Mouse (Mus musculus): ENCODE measurements around the gene Zmym4. TPM values are rescaled to one million over a fixed set of nuclear protein-coding genes. Genes with fewer than 3 reads are reported as not detected.

Zmym4 gene
- total RNA-seq (2012; rRNA removed) (14.9 and 16.8 TPM in 2 replicates), polyA plus RNA-seq (2012; ENCODE audit: insufficient read depth in 1 of 2, insufficient read length in 2 of 2, low read depth in 1 of 2, low replicate concordance in 2 of 2, missing spikeins in 1 of 2) (10 to 100 TPM; 23.6 to 71.1 TPM)

DNA sequence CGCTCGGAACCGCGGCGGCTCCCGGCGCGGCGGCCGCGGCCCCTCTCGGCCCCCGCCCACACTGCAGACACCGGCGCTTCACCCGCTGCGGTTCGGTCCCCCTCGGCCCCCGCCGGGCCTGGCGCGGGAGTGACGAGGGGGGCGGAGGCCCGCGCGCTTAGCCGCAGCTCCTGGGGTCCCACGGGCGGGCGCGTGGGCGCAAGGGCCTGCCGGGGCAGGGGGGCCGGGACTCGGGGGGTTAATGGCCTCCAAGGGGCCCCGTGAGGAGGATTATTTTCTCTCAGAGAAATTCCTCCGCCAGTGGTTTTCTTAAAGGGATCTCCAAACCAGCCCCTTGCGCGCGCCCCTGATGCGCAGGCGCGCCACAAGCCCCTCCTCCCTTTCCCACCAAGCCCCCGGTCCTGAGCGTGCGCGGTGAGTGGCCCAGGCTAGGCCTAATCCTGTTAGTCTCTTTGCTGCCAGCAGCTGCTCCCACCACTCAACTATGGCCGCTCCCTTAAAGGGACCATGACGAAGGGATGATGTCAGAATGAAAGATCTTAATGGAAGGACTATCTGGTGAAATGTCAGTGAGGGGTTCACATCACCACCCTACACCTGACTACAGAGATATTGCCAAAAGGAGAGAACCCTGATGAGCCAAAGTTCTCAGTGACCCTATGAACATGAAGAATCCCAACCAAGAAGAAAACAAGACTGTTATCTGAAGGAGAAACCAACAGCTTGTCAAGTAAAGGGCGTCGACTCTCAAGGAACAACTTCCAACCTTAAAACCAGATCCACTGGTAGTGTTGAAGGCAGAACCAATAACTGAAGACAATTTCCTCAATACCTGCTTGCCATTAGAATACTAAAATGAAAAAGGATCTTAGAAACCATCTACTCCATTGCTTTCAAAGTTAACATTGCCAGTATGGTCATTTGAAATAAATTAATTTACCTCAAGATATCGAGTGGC lies at the start of gene Zmym4:
Gene Zmym4, minus strand, starts transcription at position 272 of the 958 bp plus-strand sequence.
- Histone ChIP-seq H3K9me3 (replicated peaks; ENCODE audit: insufficient read depth, low read length) (no peaks in the 10 kb centered on the region), H3K4me3 (ENCODE audit: control insufficient read depth in 1 of 2, insufficient read depth in 1 of 2, low read depth in 2 of 2, low read length in 2 of 2) (peak within 1 kb of the TSS; percentile 69 to 70), H3K9ac (ENCODE audit: control insufficient read depth, low read depth, low read length, poor library complexity, severe bottlenecking) (peak within 1 kb of the TSS; percentile 94), H3K27ac (ENCODE audit: control insufficient read depth, low read depth, low read length) (peak within 1 kb of the TSS; percentile 51), H3K36me3 (ENCODE audit: control insufficient read depth in 1 of 2, insufficient read depth in 2 of 2, low read length in 2 of 2) (peaks cover 0 to 10% of the 10 kb centered on the region in 2 experiments; a peak in 2 of 4 replicates), H3K79me2 (ENCODE audit: control insufficient read depth, insufficient read depth, low read length, poor library complexity) (peaks cover 16% of the 10 kb centered on the region), H3K27me3 (ENCODE audit: control insufficient read depth in 1 of 2, insufficient read depth in 2 of 2, low read length in 2 of 2) (no peaks in the 10 kb centered on the region; a peak in 1 of 4 replicates), H3K4me1 (ENCODE audit: control insufficient read depth in 1 of 2, insufficient read depth in 2 of 2, low read length in 2 of 2) (peaks cover 0 to 10% of the 10 kb centered on the region in 2 experiments; a peak in 3 of 4 replicates)
- peak; percentile 97 for DNase-seq (ENCODE audit: low read depth, low spot score)
- TF ChIP-seq CTCF (IDR thresholded peaks at IDR 0.05 in 2 of 3, conservative IDR thresholded peaks at IDR 0.05 in 1 of 3; ENCODE audit: control insufficient read depth in 1 of 3, insufficient read depth in 1 of 3, low read depth in 2 of 3, low read length in 3 of 3, poor library complexity in 1 of 3, severe bottlenecking in 1 of 3) (no peak), MAX (IDR thresholded peaks at IDR 0.05; ENCODE audit: low read length) (peak; percentile 60), KAT2A (conservative IDR thresholded peaks at IDR 0.05; ENCODE audit: low read depth, low read length) (peak; percentile 79), ELF1 (IDR thresholded peaks at IDR 0.05; ENCODE audit: low read depth, low read length) (peak; percentile 47; the same call in 1 of the 2 replicates), GATA1 (IDR thresholded peaks at IDR 0.05; ENCODE audit: low read depth, low read length) (0 out of 2 replicates have a peak, but pooled peaks have one; percentile 3), NELFE (IDR thresholded peaks at IDR 0.05; ENCODE audit: low read depth, low read length) (peak; percentile 79), MXI1 (IDR thresholded peaks at IDR 0.05; ENCODE audit: low read depth, low read length) (peak; percentile 71), MYB (IDR thresholded peaks at IDR 0.05; ENCODE audit: low read depth, low read length) (no peak), ZC3H11A (IDR thresholded peaks at IDR 0.05; ENCODE audit: low read depth, low read length) (no peak), NRF1 (IDR thresholded peaks at IDR 0.05; ENCODE audit: insufficient read depth, low read depth, low read length, poor library complexity, severe bottlenecking) (peak; percentile 98), TBP (IDR thresholded peaks at IDR 0.05; ENCODE audit: low read depth, low read length) (peak; percentile 49; the same call in 1 of the 2 replicates), POLR2AphosphoS2 (IDR thresholded peaks at IDR 0.05; ENCODE audit: low read length) (peak; percentile 55; the same call in 1 of the 2 replicates), ZNF384 (IDR thresholded peaks at IDR 0.05; ENCODE audit: low read depth, low read length) (peak; percentile 23; the same call in 1 of the 2 replicates), ZKSCAN1 (IDR thresholded peaks at IDR 0.05; ENCODE audit: low read depth, low read length) (peak; percentile 61; the same call in 1 of the 2 replicates), TCF12 (IDR thresholded peaks at IDR 0.05; ENCODE audit: low read depth, low read length) (peak; percentile 67; the same call in 1 of the 2 replicates), E2F4 (IDR thresholded peaks at IDR 0.05; ENCODE audit: borderline replicate concordance, low read depth, low read length) (peak; percentile 70; the same call in 1 of the 2 replicates), MYC (IDR thresholded peaks at IDR 0.05; ENCODE audit: low read depth, low read length) (peak; percentile 44; the same call in 1 of the 2 replicates), MAFK (IDR thresholded peaks at IDR 0.05; ENCODE audit: borderline replicate concordance, low read depth, low read length) (no peak), USF1 (IDR thresholded peaks at IDR 0.05; ENCODE audit: low read depth, low read length) (peak; percentile 47; the same call in 1 of the 2 replicates), ETS1 (IDR thresholded peaks at IDR 0.05; ENCODE audit: low read depth, low read length) (peak; percentile 58; the same call in 1 of the 2 replicates), MAZ (IDR thresholded peaks at IDR 0.05; ENCODE audit: low read depth, low read length) (peak; percentile 96), ZMIZ1 (IDR thresholded peaks at IDR 0.05; ENCODE audit: low read depth, low read length) (no peak; the same call in 1 of the 2 replicates), HCFC1 (IDR thresholded peaks at IDR 0.05; ENCODE audit: low read depth, low read length) (peak; percentile 87), POLR2A (IDR thresholded peaks at IDR 0.05; ENCODE audit: control insufficient read depth in 1 of 2, insufficient read depth in 1 of 2, low read depth in 1 of 2, low read length in 2 of 2, poor library complexity in 1 of 2) (peak; percentile 53 to 75; a peak in 3 of 4 replicates), BHLHE40 (IDR thresholded peaks at IDR 0.05; ENCODE audit: borderline replicate concordance, low read depth, low read length) (no peak), SIN3A (IDR thresholded peaks at IDR 0.05; ENCODE audit: low read length) (peak; percentile 88)
